Mouse (Mus musculus): ENCODE data around the gene Dlg4.

DNA sequence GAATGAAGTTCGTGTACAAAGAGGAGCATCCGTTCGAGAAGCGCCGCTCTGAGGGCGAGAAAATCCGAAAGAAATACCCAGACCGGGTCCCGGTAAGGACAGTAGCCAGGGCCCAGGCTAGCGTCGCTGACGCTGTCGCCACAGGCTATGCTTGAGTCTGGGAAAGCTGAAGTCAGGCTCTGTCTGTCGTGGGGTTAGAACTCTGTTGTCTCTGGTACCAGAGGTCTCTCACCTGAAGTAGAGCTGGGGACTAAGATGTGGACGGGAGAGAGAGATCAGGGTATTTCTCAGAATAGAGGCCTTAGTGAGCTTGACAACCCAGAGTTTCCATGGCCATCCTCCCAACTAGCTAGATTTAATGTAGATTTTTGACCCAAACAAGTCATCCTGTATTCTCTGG lies 25.0 kb upstream of the Dlg4 start:
- no peak for TF ChIP-seq CTCF (conservative IDR thresholded peaks at IDR 0.05; ENCODE audit: insufficient read depth, insufficient read length, low read depth, low read length)
- no peak for TF ChIP-seq POLR2A (IDR thresholded peaks at IDR 0.05; ENCODE audit: low read depth, low read length)
